Mouse (Mus musculus) E14TG2a.4 (cell line): ENCODE results near the gene Fam168b.

Source experiments
- H3K27me3 ChIP-seq: 2 replicates; pipeline ENCODE4 v1.6.1; 2014; ENCODE audit warnings: low read length, control low read depth; ENCODE audit not compliant: insufficient read depth
- H3K36me3 ChIP-seq: 2 replicates; pipeline ENCODE4 v1.6.1; 2014; ENCODE audit warnings: low read length, control low read depth; ENCODE audit not compliant: insufficient read depth
- H3K4me1 ChIP-seq: replicated peaks from 2 replicates; pipeline ENCODE4 v1.6.1; 2014; ENCODE audit warnings: low read depth, low read length, control low read depth
- H3K4me3 ChIP-seq: replicated peaks from 2 replicates; pipeline ENCODE4 v1.5.1; 2014; ENCODE audit warnings: mild to moderate bottlenecking, low read length
- H3K9me3 ChIP-seq: 2 replicates; pipeline ENCODE4 v1.6.1; 2014; ENCODE audit warnings: low read length, control low read depth
- CTCF ChIP-seq: conservative IDR thresholded peaks from 2 replicates; pipeline ENCODE4 v1.5.1; 2014; ENCODE audit warnings: low read length
- NANOG ChIP-seq: IDR thresholded peaks from 2 replicates; pipeline ENCODE4 v1.6.1; 2014; ENCODE audit warnings: borderline replicate concordance, low read length, mixed read lengths
- POU5F1 ChIP-seq: IDR thresholded peaks from 2 replicates; pipeline ENCODE4 v1.6.1; 2014; ENCODE audit warnings: low read length, borderline replicate concordance

Fam168b gene

DNA sequence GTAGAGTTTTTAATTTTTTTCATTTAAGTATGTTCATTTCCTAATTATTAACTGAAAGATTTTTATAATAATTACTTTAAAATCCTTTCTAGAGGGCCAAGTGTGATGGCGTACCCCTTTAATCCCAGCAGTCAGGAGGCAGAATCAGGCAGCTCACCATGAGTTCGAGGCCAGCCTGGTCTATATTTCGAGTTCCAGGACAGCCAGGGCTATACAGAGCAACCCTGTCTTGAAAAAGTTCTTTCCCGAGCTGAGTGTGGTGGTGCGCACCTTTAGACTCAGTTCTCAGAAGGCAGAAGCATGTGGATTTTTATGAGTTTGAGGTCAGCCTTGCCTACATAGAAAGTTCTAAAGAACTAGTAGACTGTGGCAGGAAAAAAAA is 24.7 kb upstream of the Fam168b start:
- Histone ChIP-seq H3K36me3 (peaks cover 14% of the 10 kb centered on the region), H3K27me3 (no peaks in the 10 kb centered on the region), H3K4me3 (no peak overlapping the region), H3K9me3 (no peaks in the 10 kb centered on the region), H3K4me1 (peaks cover 7% of the 10 kb centered on the region; the same call in 1 of the 2 replicates)
- TF ChIP-seq NANOG (no peak), CTCF (no peak), POU5F1 (no peak)

DNA sequence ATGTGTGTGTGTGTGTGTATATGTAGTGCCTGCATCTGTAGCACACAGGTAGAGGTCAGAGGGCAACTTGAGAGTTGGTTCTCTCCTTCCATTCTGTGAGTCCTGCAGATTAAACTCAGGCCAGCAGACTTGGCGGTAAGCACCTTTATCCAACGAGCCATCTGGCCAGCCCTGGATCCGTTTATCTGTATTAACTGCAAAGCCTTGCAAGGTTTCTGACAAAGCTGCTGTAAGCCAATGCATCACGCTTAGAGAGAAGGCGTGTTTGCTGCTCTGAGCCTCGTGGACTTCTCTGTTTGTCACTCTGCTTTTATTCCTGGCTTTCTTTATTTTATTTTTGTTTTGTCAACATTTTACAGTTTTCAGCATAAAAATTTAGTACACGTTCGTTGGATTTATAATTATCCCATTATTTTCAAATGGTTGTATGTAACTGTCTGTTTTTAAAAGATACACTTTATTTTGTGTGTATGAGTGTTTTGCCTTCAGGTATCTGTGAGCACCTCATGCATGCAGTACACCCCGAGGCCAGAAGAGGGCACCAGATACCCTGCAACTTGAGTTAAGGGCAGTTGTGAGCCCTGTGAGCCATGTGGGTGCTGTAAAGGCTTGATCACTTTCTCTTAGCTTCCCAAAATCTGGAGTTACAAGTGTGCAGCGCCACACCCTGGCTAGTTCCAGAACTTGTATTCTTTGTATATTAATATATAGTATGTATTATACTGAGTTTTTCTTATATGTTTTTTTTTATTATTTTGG is 24.1 kb upstream of the Fam168b start:
- no peak overlapping the region for H3K4me3 ChIP-seq
- H3K36me3 ChIP-seq = peaks cover 14% of the 10 kb centered on the region
- H3K4me1 ChIP-seq = peaks cover 7% of the 10 kb centered on the region; the same call in 1 of the 2 replicates
- H3K9me3 ChIP-seq = no peaks in the 10 kb centered on the region
- H3K27me3 ChIP-seq = no peaks in the 10 kb centered on the region
- no peak for TF ChIP-seq NANOG
- peak; percentile 84 for TF ChIP-seq CTCF

DNA sequence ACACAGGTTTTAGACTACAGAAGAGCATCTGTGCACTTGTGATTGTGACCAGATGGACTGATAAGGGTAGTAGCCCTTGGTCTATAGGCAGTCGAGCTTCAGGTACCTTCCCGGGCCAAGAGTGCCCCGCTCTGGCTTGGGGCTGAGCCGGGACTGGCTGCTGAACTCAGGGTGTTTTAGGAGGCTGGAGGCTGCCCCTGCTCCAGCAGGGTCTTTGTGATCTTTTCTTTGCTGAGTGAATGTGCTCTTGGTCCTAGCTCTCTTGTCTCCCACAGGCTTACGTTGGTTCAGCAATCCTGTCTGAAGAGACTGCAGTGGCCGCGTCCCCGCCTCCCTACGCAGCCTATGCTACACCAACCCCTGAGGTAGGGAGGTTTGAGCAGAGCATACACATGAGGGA is 23.0 kb upstream of the Fam168b start:
- peaks cover 7% of the 10 kb centered on the region; the same call in 1 of the 2 replicates for H3K4me1 ChIP-seq
- peaks cover 14% of the 10 kb centered on the region for H3K36me3 ChIP-seq
- no peaks in the 10 kb centered on the region for H3K27me3 ChIP-seq
- H3K9me3 ChIP-seq = no peaks in the 10 kb centered on the region
- no peak for TF ChIP-seq POU5F1
- no peak for TF ChIP-seq CTCF
- TF ChIP-seq NANOG = no peak
- H3K4me3 ChIP-seq = no peak overlapping the region

DNA sequence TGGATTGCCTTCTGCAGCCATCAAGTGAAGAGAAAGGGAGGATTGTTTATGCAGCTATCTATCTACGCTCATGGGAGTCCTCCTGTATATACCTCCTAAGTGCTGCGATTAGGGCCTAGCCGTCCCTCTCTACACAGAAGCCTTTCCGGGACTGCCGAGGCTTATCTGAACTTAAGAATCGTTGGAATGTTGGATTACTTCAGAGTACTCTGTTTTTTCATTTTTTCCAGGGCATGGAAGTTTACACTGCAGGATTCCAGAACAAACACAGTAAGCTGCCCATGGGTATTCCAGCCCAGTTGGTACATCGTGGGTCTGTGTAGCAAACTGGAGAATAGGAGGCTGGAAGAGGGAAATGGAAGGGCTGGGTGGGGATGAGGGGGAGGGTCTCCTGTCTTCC is 21.4 kb upstream of the Fam168b start:
- no peaks in the 10 kb centered on the region for H3K27me3 ChIP-seq
- peaks cover 16% of the 10 kb centered on the region for H3K4me1 ChIP-seq
- peaks cover 14% of the 10 kb centered on the region for H3K36me3 ChIP-seq
- no peaks in the 10 kb centered on the region for H3K9me3 ChIP-seq
- no peak overlapping the region for H3K4me3 ChIP-seq
- TF ChIP-seq POU5F1 = no peak
- TF ChIP-seq CTCF = no peak
- TF ChIP-seq NANOG = no peak

DNA sequence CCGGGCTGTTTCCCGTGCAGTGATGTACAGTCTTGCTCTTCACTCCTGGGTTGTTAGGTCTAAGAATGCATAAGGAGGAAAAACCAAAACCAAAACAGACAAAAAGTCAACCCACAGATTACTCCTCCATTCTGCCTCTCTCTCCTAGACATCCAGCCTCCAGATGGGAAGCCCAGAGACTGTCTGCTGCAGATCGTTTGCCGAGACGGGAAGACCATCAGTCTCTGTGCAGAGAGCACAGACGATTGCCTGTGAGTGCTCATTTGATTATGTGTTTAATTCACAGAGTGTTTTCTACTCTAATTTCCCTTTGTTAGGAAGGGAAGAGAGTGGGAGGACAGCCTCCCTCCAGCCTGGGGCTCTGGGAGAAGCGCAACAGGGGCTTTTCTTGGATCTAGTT is 20.5 kb upstream of the Fam168b start:
- TF ChIP-seq POU5F1 = no peak
- no peak for TF ChIP-seq NANOG
- no peak for TF ChIP-seq CTCF
- H3K4me3 ChIP-seq = no peak overlapping the region
- H3K4me1 ChIP-seq = peaks cover 24% of the 10 kb centered on the region
- H3K36me3 ChIP-seq = peaks cover 14% of the 10 kb centered on the region
- no peaks in the 10 kb centered on the region for H3K9me3 ChIP-seq
- no peaks in the 10 kb centered on the region for H3K27me3 ChIP-seq

DNA sequence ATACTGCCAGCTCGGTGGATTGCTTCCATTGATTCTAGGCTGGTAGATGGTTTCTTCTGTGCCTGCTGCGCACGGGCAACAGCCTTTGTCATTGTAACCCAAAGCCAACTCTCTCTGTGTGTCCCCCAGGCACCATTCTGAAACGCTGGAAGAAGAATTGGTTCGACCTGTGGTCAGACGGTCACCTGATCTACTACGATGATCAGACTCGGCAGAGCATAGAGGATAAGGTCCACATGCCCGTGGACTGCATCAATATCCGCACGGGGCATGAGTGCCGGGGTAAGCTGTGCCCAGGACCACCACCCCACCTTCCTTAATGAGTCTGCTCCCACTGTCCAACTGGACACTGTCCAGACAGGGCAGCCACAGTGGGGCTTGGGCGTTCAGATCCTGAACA is 20.0 kb upstream of the Fam168b start:
- Histone ChIP-seq H3K27me3 (no peaks in the 10 kb centered on the region), H3K4me3 (no peak overlapping the region), H3K4me1 (peaks cover 25% of the 10 kb centered on the region), H3K9me3 (no peaks in the 10 kb centered on the region), H3K36me3 (peaks cover 14% of the 10 kb centered on the region)
- TF ChIP-seq NANOG = no peak

DNA sequence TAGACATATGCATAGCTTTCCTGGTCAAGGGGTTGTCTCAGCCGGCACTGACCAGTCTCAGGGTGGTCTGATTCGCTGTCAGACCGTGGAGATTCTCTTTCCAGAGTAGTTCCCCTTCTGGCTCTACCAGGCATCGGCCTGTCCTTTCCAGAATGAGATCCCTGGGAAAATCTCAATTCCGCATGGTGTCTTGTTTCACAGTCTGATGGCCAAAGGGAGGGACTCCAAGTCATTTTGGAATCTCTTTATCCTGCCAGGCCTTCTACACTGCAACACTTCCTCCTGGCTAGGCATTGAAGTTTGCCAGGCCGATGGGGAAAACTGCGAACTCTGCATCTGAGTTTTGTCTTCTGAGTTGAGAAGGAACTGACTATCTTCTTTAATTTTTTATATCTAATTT is 17.3 kb upstream of the Fam168b start:
- peaks cover 28% of the 10 kb centered on the region for H3K4me1 ChIP-seq
- no peak overlapping the region for H3K4me3 ChIP-seq
- TF ChIP-seq CTCF = no peak
- TF ChIP-seq NANOG = no peak
- TF ChIP-seq POU5F1 = no peak
- no peaks in the 10 kb centered on the region for H3K9me3 ChIP-seq
- H3K36me3 ChIP-seq = peaks cover 14% of the 10 kb centered on the region
- H3K27me3 ChIP-seq = no peaks in the 10 kb centered on the region

DNA sequence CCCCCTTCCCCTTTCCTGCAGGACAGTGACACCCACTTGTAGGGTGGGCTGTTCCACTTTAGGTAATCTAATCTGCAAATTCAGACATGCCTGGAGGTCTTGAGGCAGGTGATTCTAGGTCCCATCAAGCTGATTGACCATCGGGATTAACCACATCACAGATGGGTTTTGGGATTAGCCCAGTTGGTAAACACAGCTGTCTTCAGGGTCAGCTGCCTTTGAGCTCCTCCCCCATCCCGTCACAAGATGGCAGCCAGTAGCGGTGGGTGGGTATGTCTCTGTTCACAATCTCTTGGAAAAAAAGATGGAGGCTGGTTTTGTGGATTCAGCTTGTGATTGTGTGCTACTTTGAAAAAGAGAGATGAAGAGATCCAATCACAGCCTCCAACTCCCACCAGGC is 16.9 kb upstream of the Fam168b start:
- no peaks in the 10 kb centered on the region for H3K9me3 ChIP-seq
- peaks cover 14% of the 10 kb centered on the region for H3K36me3 ChIP-seq
- H3K27me3 ChIP-seq = no peaks in the 10 kb centered on the region
- TF ChIP-seq POU5F1 (no peak), NANOG (no peak), CTCF (no peak)
- H3K4me3 ChIP-seq = no peak overlapping the region
- H3K4me1 ChIP-seq = peaks cover 28% of the 10 kb centered on the region

DNA sequence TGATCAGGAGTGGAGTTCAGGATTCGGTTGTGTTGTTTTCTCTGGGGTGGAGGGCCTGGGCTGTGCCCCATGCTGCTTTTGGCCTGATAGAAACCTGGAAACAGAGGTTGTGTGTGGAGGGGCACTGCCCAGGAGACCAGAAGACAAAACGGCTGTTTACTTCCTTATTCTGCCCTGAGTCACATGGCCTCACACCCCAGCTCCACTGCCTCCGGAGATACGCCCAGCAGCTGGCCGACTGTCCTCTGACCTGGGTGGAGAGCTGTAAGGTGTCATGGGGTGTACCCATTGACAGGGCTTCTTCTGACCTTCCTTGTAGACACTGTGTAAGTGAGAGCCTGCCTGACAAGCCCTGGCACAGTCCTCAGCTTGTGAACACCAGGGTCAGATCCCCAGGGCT is 15.8 kb upstream of the Fam168b start:
- Histone ChIP-seq H3K4me1 (peaks cover 23% of the 10 kb centered on the region), H3K36me3 (peaks cover 9% of the 10 kb centered on the region), H3K4me3 (no peak overlapping the region), H3K27me3 (no peaks in the 10 kb centered on the region), H3K9me3 (no peaks in the 10 kb centered on the region)
- TF ChIP-seq POU5F1 = no peak
- no peak for TF ChIP-seq CTCF
- no peak for TF ChIP-seq NANOG
